Mouse (Mus musculus): ENCODE measurements around the gene Elovl6. TPM values are rescaled to one million over a fixed set of nuclear protein-coding genes. Genes with fewer than 3 reads are reported as not detected.

Gene Elovl6
- polyA plus RNA-seq, 1 experiment from 2014 or later: 44.7 TPM

DNA sequence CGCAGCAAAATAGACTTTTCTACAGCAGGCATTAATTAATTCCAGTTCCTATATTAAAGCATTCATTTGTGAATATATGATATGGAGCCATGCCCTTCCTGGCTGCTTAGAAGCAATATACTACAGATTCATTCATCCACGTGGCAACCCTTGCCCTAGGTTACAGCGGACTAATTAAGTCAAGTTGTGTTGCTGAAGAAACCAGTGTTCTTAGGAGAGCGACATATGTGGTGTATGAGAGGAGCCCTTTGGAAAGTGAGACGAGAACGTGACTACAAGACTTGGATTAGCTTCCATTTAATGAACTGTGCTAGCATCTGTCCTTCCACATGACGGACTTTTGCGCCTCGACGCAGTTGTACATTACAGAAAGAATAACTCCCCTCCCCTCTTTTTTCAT is 115.2 kb downstream of the Elovl6 start:
- no peaks in the 10 kb centered on the region for H3K27me3 ChIP-seq (replicated peaks; ENCODE audit: control insufficient read depth, insufficient read depth, low read length)
- H3K9ac ChIP-seq (replicated peaks; ENCODE audit: low read depth, low read length): no peak overlapping the region
- H3K36me3 ChIP-seq (ENCODE audit: control insufficient read depth, insufficient read depth): no peaks in the 10 kb centered on the region
- no peak overlapping the region for H3K4me2 ChIP-seq (ENCODE audit: low read length)
- no peaks in the 10 kb centered on the region for H3K4me1 ChIP-seq (replicated peaks; ENCODE audit: control insufficient read depth, insufficient read depth, low read length)
- H3K4me3 ChIP-seq (replicated peaks; ENCODE audit: low read length): no peak overlapping the region
- 69% methylated on average over 10 of the region's 10 CpGs for WGBS
- H3K27ac ChIP-seq (ENCODE audit: low read length): no peak overlapping the region
- ATAC-seq: 0 out of 2 replicates have a peak, but pooled peaks have one; percentile 23
- H3K9me3 ChIP-seq (ENCODE audit: control insufficient read depth, low read length): no peaks in the 10 kb centered on the region

DNA sequence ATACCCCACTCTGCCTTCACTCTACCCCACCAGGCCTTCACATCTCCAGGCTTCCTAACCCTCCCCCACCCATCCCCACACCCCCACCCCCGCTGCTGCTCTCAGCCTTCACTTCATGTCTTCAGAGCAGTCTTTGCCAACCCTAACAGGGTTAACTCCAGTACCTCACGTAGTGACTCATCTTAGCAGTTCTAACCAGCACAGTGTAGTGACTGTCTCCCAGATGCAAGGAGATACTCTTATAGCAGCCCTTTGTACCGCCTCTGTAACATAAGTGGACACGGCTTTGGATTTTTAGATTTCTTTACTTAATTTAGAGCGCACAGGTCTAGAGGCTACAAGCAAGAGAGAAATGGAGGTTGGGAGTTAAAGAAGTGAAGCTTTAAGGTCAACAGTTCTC is 116.4 kb downstream of the Elovl6 start:
- H3K9ac ChIP-seq (replicated peaks; ENCODE audit: low read depth, low read length): no peak overlapping the region
- H3K27ac ChIP-seq (ENCODE audit: low read length): no peak overlapping the region
- WGBS: 87% methylated on average over 5 of the region's 5 CpGs
- no peak overlapping the region for H3K4me2 ChIP-seq (ENCODE audit: low read length)
- no peaks in the 10 kb centered on the region for H3K27me3 ChIP-seq (replicated peaks; ENCODE audit: control insufficient read depth, insufficient read depth, low read length)
- no peak for ATAC-seq
- no peaks in the 10 kb centered on the region for H3K9me3 ChIP-seq (ENCODE audit: control insufficient read depth, low read length)
- H3K36me3 ChIP-seq (ENCODE audit: control insufficient read depth, insufficient read depth): no peaks in the 10 kb centered on the region
- no peaks in the 10 kb centered on the region for H3K4me1 ChIP-seq (replicated peaks; ENCODE audit: control insufficient read depth, insufficient read depth, low read length)
- no peak overlapping the region for H3K4me3 ChIP-seq (replicated peaks; ENCODE audit: low read length)

DNA sequence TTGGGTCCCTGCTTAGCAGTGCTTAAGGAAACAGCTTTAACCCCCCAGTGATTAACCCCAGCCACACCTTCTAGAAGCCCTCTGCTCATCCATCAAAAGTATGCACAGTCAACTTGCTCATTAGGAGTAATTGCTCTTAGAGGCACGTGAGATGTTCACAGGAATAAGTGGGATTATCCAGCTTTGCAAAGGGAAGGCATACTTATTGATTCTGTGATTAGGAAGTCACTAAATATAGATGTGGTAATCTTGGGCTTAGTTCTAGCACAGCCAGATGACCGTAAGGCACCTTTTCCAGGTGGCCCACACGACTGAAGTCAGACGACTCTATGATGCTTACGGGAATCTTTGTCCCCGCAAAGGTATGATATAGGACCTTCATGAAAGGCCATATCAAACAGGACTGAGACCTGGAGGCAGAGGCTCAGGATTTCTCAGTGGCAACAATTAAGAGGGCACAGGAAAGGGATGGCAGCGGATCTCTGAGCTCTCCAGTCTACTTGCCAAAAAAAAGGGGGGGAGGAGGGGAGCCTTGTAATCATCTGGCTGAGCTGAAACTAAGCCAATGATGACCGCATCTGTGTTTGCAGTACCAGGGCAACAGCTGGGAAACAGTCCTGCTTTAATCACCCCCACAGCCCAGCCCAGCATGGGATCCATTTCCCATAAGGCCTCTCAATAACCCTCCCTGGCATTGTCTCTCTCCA is 117.6 kb downstream of the Elovl6 start:
- Histone ChIP-seq H3K4me3 (replicated peaks; ENCODE audit: low read length) (no peak overlapping the region), H3K4me1 (replicated peaks; ENCODE audit: control insufficient read depth, insufficient read depth, low read length) (no peaks in the 10 kb centered on the region), H3K9me3 (ENCODE audit: control insufficient read depth, low read length) (no peaks in the 10 kb centered on the region), H3K9ac (replicated peaks; ENCODE audit: low read depth, low read length) (no peak overlapping the region), H3K36me3 (ENCODE audit: control insufficient read depth, insufficient read depth) (no peaks in the 10 kb centered on the region), H3K4me2 (ENCODE audit: low read length) (no peak overlapping the region), H3K27ac (ENCODE audit: low read length) (no peak overlapping the region), H3K27me3 (replicated peaks; ENCODE audit: control insufficient read depth, insufficient read depth, low read length) (no peaks in the 10 kb centered on the region)
- 64% methylated on average over 8 of the region's 8 CpGs for WGBS
- ATAC-seq: peak; percentile 20; the same call in 1 of the 2 replicates

DNA sequence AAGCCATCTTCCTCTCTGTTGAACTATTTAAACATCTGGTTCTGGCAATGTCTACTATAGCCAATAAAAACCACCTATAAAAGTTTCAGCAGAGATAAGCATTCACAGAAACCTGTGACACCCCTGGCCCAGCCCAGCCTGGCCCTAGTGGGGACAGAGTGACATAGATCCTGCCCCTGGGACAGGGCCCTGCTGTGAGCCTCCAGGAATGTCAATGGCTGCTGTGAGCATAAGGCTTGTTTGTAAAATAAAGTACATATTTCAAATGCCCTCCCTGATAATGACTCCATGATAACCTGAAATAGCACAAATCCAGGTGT is 118.1 kb downstream of the Elovl6 start:
- no peak for ATAC-seq
- Histone ChIP-seq H3K36me3 (ENCODE audit: control insufficient read depth, insufficient read depth) (no peaks in the 10 kb centered on the region), H3K9me3 (ENCODE audit: control insufficient read depth, low read length) (no peaks in the 10 kb centered on the region), H3K4me2 (ENCODE audit: low read length) (no peak overlapping the region), H3K27me3 (replicated peaks; ENCODE audit: control insufficient read depth, insufficient read depth, low read length) (no peaks in the 10 kb centered on the region), H3K27ac (ENCODE audit: low read length) (no peak overlapping the region), H3K4me1 (replicated peaks; ENCODE audit: control insufficient read depth, insufficient read depth, low read length) (no peaks in the 10 kb centered on the region), H3K9ac (replicated peaks; ENCODE audit: low read depth, low read length) (no peak overlapping the region), H3K4me3 (replicated peaks; ENCODE audit: low read length) (no peak overlapping the region)

DNA sequence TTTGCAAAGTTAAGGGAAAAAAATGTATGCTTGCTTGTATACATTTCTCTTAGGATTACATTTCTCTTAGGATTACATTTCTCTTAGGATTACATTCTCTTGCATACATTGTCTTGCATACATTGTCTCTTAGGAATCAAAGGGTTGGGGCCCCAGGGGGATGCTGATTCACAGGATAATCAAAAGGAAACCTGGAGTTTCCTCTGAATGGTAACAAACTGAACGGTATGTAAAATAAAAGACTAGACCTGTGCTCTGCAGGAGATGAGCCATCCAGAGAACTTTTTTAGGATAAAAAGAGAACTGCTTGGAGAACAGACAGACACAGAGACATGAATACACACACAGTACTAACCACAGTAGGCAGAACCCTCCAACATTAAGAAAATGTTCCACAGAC is 118.8 kb downstream of the Elovl6 start:
- 8% methylated on average over 1 of the region's 1 CpGs for WGBS
- Histone ChIP-seq H3K9me3 (ENCODE audit: control insufficient read depth, low read length) (no peaks in the 10 kb centered on the region), H3K4me2 (ENCODE audit: low read length) (no peak overlapping the region), H3K27ac (ENCODE audit: low read length) (no peak overlapping the region), H3K27me3 (replicated peaks; ENCODE audit: control insufficient read depth, insufficient read depth, low read length) (no peaks in the 10 kb centered on the region), H3K4me3 (replicated peaks; ENCODE audit: low read length) (no peak overlapping the region), H3K4me1 (replicated peaks; ENCODE audit: control insufficient read depth, insufficient read depth, low read length) (no peaks in the 10 kb centered on the region), H3K9ac (replicated peaks; ENCODE audit: low read depth, low read length) (no peak overlapping the region), H3K36me3 (ENCODE audit: control insufficient read depth, insufficient read depth) (no peaks in the 10 kb centered on the region)
- no peak for ATAC-seq

DNA sequence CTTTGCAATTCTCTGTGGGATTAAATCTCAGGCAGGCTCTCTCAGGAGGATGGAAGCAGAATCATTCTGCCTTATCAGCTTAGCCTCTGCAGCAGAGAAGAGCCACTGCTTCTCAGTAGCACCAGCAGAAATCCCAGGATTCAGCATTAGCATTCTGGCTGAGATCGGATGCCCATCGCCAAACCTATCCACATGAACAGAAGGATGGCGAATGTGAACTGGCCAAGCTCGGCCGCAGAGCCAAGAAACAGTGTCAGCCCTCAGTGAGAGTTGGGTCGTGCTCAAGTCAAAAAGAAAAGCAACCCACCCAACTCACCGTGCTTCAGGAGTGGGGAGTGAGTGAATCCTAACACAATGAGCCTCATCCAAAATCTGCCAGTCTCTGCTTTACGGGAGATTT is 119.6 kb downstream of the Elovl6 start:
- H3K9ac ChIP-seq (replicated peaks; ENCODE audit: low read depth, low read length): no peak overlapping the region
- no peak for ATAC-seq
- H3K9me3 ChIP-seq (ENCODE audit: control insufficient read depth, low read length): no peaks in the 10 kb centered on the region
- H3K36me3 ChIP-seq (ENCODE audit: control insufficient read depth, insufficient read depth): no peaks in the 10 kb centered on the region
- no peak overlapping the region for H3K4me2 ChIP-seq (ENCODE audit: low read length)
- no peaks in the 10 kb centered on the region for H3K27me3 ChIP-seq (replicated peaks; ENCODE audit: control insufficient read depth, insufficient read depth, low read length)
- H3K27ac ChIP-seq (ENCODE audit: low read length): no peak overlapping the region
- no peaks in the 10 kb centered on the region for H3K4me1 ChIP-seq (replicated peaks; ENCODE audit: control insufficient read depth, insufficient read depth, low read length)
- 81% methylated on average over 8 of the region's 8 CpGs for WGBS
- H3K4me3 ChIP-seq (replicated peaks; ENCODE audit: low read length): no peak overlapping the region

DNA sequence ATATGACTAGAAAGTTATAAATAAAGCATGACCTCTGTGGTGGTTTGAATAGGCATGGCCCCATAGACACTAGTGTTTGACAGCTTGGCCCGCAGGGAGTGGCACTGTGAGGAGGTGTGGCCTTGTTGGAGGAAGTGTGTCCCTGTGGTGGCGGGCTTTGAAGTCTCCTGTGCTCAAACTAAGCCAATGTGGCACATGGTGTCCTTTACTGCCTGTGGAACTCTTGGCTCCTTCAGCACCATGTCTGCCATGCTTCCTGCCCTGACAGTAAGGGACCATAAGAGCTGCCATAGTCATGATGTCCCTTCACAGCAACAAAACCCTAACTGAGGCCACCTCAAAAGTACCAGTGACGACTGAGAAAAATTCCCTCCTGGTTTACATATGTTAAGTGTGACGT is 120.3 kb downstream of the Elovl6 start:
- no peak overlapping the region for H3K9ac ChIP-seq (replicated peaks; ENCODE audit: low read depth, low read length)
- no peak for ATAC-seq
- 91% methylated on average over 4 of the region's 4 CpGs for WGBS
- H3K4me3 ChIP-seq (replicated peaks; ENCODE audit: low read length): no peak overlapping the region
- no peaks in the 10 kb centered on the region for H3K9me3 ChIP-seq (ENCODE audit: control insufficient read depth, low read length)
- H3K27me3 ChIP-seq (replicated peaks; ENCODE audit: control insufficient read depth, insufficient read depth, low read length): no peaks in the 10 kb centered on the region
- H3K4me1 ChIP-seq (replicated peaks; ENCODE audit: control insufficient read depth, insufficient read depth, low read length): no peaks in the 10 kb centered on the region
- H3K4me2 ChIP-seq (ENCODE audit: low read length): no peak overlapping the region
- no peak overlapping the region for H3K27ac ChIP-seq (ENCODE audit: low read length)
- H3K36me3 ChIP-seq (ENCODE audit: control insufficient read depth, insufficient read depth): no peaks in the 10 kb centered on the region

GRCm38 (mm10) chr3:129656540-129656939 is 124.4 kb downstream of the Elovl6 start:
- no peaks in the 10 kb centered on the region for H3K27me3 ChIP-seq (replicated peaks; ENCODE audit: control insufficient read depth, insufficient read depth, low read length)
- no peak for ATAC-seq
- H3K9me3 ChIP-seq (ENCODE audit: control insufficient read depth, low read length): no peaks in the 10 kb centered on the region
- H3K36me3 ChIP-seq (ENCODE audit: control insufficient read depth, insufficient read depth): no peaks in the 10 kb centered on the region
- no peak overlapping the region for H3K9ac ChIP-seq (replicated peaks; ENCODE audit: low read depth, low read length)
- WGBS: 89% methylated on average over 4 of the region's 4 CpGs
- no peaks in the 10 kb centered on the region for H3K4me1 ChIP-seq (replicated peaks; ENCODE audit: control insufficient read depth, insufficient read depth, low read length)
- no peak overlapping the region for H3K27ac ChIP-seq (ENCODE audit: low read length)
- no peak overlapping the region for H3K4me3 ChIP-seq (replicated peaks; ENCODE audit: low read length)
- no peak overlapping the region for H3K4me2 ChIP-seq (ENCODE audit: low read length)

DNA sequence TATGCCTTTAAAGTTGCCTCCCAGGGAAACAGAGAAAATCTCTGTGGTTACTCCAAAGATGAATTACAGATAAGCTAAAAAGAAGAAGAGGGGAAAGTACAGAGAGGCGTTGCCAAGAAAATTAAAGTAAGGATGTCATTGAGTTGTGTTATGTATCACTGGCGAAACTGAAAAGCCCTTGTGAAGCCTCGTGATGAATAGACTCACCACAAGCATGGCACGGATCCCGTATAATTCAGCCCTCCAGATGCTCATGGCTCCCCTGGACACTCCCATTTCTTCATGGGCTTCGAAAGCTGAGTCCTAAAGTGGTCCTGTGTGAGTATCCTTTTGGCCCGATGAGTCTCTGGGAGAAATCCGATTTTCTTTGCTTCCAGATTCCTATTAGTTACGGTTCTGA is 125.1 kb downstream of the Elovl6 start:
- ATAC-seq: no peak
- no peaks in the 10 kb centered on the region for H3K27me3 ChIP-seq (replicated peaks; ENCODE audit: control insufficient read depth, insufficient read depth, low read length)
- no peak overlapping the region for H3K4me3 ChIP-seq (replicated peaks; ENCODE audit: low read length)
- H3K9me3 ChIP-seq (ENCODE audit: control insufficient read depth, low read length): no peaks in the 10 kb centered on the region
- no peak overlapping the region for H3K9ac ChIP-seq (replicated peaks; ENCODE audit: low read depth, low read length)
- no peak overlapping the region for H3K4me2 ChIP-seq (ENCODE audit: low read length)
- no peaks in the 10 kb centered on the region for H3K36me3 ChIP-seq (ENCODE audit: control insufficient read depth, insufficient read depth)
- H3K4me1 ChIP-seq (replicated peaks; ENCODE audit: control insufficient read depth, insufficient read depth, low read length): no peaks in the 10 kb centered on the region
- H3K27ac ChIP-seq (ENCODE audit: low read length): no peak overlapping the region
- WGBS: 87% methylated on average over 9 of the region's 9 CpGs

GRCm38 (mm10) chr3:129657775-129658174 is 125.6 kb downstream of the Elovl6 start:
- ATAC-seq: no peak
- no peaks in the 10 kb centered on the region for H3K36me3 ChIP-seq (ENCODE audit: control insufficient read depth, insufficient read depth)
- H3K27me3 ChIP-seq (replicated peaks; ENCODE audit: control insufficient read depth, insufficient read depth, low read length): no peaks in the 10 kb centered on the region
- no peak overlapping the region for H3K27ac ChIP-seq (ENCODE audit: low read length)
- no peak overlapping the region for H3K4me2 ChIP-seq (ENCODE audit: low read length)
- H3K4me3 ChIP-seq (replicated peaks; ENCODE audit: low read length): no peak overlapping the region
- 95% methylated on average over 11 of the region's 11 CpGs for WGBS
- no peaks in the 10 kb centered on the region for H3K9me3 ChIP-seq (ENCODE audit: control insufficient read depth, low read length)
- H3K4me1 ChIP-seq (replicated peaks; ENCODE audit: control insufficient read depth, insufficient read depth, low read length): no peaks in the 10 kb centered on the region
- no peak overlapping the region for H3K9ac ChIP-seq (replicated peaks; ENCODE audit: low read depth, low read length)
